Mouse (Mus musculus): ENCODE measurements at regions not wholly inside any gene's neighbourhood (a gene's known extent, or its start where the extent isn't known, plus 50 kb on each side); places are given as distances from the start of the nearest gene placed in this dataset.

DNA sequence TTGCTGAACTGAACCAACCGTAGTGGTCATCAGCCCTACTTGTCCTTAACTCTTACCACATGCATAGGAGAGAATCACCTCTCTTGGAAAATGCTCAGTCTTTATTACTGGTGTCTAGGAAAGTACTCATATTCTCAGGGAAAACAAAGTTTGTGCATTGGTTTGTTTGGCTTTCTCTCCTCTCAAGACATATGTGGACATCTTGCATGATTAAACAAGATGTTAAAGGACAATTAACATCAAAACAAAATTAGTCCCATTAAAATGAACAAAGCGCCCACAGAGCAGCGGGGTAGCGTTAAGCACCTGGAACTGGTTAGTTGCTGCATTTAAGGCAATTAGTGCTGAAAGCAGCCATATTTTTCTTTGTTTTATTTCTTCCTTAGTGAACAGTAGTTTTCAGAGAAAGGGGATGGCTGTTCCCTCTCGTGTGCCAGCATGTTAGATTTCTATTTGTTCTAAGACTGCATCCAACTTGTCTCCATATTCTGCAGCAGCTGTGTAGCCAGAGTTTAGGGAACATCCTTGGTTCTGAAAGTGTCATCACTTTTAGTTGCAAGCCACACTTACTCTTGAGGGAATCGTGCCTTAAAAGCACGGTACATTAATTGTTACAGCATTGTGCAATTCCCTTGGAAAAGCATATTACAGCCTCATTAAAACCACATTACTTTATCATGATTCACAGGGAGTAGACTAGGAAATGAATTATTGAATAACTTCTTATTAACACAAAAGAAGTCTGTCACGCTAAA is 137.7 kb downstream of the Ube2u start:
- ATAC-seq (replicated peaks; ENCODE audit: low read depth, poor library complexity, severe bottlenecking), result no peak

DNA sequence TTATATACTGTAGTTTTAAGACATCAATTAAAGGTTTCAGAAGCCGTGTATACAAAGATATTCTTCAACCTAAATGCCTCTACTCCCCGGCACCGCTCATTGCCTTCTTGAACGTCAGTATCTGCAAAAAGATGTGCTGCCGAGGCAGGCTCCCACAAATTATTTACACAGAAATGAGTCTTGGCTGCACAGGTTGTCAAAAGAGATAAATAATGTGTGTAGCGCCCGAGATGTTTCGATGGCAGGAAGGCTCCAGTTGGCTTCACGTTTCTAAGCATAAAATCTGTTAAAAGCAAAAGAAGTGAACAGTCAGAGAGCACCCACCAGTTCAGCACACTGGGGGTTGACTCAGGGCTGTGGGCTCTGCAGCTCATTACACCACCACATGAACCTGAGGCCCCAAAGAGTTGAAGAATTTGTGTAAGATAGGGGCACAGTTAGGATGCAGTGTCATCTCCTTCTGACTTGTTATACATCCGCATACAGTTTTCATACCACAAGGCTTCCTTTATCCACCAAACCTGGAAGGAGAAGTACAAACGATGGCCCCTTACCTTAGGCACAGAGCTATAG is 138.4 kb downstream of the Ube2u start:
- ATAC-seq (replicated peaks; ENCODE audit: low read depth, poor library complexity, severe bottlenecking), result no peak

DNA sequence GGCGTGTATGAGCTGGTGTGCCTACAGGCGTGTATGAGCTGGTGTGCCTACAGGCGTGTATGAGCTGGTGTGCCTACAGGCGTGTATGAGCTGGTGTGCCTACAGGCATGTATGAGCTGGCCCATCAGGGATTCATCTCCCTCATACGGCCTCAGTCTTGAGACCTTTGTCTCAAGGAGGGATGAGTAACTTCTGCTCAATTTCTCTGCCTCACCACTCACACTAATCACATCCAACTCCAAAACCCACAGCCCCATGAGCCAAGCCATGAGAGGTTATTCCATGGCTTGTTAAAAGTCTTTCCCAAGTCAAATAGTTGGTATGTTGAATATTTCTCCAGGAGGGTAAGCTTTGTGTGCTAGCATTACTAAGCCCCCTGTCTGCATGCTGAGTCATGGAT is 146.0 kb downstream of the Ube2u start:
- no peak for ATAC-seq (replicated peaks; ENCODE audit: low read depth, poor library complexity, severe bottlenecking)

- no peak for ATAC-seq (replicated peaks; ENCODE audit: low read depth, poor library complexity, severe bottlenecking)
Observed at GRCm38 (mm10) chr4:100626551-100626950, 147.9 kb downstream of the Ube2u start.

DNA sequence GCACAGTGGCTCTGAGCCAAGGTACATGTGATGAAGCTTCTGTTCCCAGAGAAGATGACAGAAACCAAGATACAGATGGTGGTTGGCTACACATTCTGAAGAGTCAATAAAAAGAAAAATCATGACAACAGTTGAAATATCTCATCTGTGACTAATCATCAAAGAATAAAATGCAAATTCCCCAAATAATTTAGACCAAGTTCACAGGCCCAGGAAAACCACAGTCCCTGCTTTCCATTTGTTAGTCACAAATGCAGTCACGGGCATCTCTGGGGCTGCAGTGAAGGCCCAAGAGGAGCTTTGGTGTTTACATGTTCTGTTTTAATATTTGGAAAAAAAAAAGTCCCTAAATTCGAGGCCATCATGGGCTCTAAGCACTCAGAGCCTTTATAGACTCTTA is 142.1 kb upstream of the Cachd1 start:
- ATAC-seq (replicated peaks; ENCODE audit: low read depth, poor library complexity, severe bottlenecking), result no peak

- ATAC-seq (replicated peaks; ENCODE audit: low read depth, poor library complexity, severe bottlenecking), result no peak
Observed at GRCm38 (mm10) chr4:100637597-100637996, 138.9 kb upstream of the Cachd1 start.

DNA sequence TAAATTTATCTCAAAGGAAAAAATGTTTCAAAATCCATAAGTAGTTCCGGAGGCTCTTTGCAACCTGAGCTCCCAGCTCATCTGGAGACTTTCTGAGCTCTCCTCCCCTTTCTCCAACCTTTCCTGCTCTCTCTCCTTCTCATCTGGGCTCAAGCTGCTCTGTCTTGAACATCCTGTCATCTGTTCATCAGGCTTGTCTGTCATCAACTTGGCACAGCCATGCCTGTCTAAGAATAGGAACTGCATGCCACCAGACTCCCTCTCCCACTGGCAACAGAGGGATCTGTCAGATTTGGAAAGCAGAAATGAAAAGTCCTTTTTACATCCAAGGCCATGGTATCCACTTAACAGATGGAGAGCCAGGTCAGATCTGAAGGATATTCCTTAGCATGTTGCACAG is 115.3 kb upstream of the Cachd1 start:
- no peak for ATAC-seq (replicated peaks; ENCODE audit: low read depth, poor library complexity, severe bottlenecking)

DNA sequence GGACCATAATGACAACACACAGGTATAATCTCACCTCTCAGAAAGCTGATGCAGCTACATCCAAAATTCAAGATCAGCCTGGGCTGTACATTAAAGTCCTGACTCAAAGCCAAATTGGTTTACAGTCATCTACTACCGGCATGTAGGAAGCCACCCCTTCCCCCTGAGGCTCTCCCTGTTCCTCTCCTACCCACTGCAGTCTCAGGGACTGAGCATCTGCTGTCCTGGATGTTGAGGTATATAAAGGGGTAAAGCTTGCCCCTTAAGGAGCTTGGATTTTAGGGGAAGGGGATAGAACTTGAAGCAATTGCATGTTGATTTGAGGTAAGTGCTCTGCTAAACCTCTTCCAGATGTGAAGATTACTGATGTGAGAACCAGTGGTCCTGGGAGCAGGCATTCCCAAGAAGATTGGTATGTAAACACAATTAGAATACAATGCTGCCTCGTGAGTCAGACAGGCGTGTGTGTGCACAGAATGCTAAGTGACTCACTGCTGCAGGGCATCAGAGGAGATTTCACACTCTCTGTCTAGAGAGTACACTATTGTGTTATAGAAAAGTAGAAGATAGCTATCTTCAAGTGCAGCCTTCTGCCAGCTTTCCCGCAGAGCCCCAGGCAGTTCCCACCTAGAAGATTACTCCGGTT is 111.7 kb upstream of the Cachd1 start:
- ATAC-seq (replicated peaks; ENCODE audit: low read depth, poor library complexity, severe bottlenecking), result no peak

GRCm38 (mm10) chr4:100670553-100670952 is 105.9 kb upstream of the Cachd1 start:
- ATAC-seq (replicated peaks; ENCODE audit: low read depth, poor library complexity, severe bottlenecking), result no peak

DNA sequence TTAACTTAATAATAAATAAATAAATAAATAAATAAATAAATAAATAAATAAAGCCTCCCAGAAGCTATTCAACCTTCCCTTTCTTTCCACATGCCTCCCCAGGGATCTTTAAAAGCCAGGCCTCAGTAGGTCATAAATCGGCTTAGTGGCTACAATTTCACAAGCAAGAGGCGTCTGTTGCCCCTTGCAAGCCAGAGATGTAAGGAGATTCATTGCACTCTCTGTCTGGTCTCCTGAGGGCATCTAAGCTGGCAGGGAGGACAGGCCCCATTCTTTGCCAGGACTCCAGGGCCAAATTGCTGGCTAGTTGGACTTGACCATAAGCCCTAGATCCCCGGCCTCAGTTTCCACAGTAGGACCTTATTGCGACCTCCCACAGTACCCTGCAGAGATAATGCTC is 101.6 kb upstream of the Cachd1 start:
- ATAC-seq (replicated peaks; ENCODE audit: low read depth, poor library complexity, severe bottlenecking), result no peak

GRCm38 (mm10) chr4:100683757-100684156 is 92.7 kb upstream of the Cachd1 start:
- ATAC-seq (replicated peaks; ENCODE audit: low read depth, poor library complexity, severe bottlenecking), result no peak

DNA sequence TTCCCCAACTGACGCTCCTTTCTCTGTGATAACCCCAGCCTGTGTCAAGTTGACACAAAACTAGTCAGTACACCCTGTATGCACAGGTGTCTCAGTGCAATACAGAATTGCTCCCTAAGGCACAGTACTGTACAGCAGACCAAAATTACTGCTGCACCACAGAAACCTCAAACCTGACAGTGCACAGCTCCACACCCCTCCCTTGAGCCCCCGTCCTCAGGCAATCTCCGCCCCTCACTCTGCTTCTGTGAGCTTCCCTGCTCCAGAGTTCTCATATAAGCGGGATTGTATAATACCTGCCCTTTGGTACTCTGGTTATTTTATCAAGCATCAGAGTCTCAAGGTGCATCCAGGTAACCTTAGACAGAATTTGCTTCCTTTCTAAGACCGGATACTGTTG is 76.5 kb upstream of the Cachd1 start:
- ATAC-seq (replicated peaks; ENCODE audit: low read depth, poor library complexity, severe bottlenecking), result no peak

DNA sequence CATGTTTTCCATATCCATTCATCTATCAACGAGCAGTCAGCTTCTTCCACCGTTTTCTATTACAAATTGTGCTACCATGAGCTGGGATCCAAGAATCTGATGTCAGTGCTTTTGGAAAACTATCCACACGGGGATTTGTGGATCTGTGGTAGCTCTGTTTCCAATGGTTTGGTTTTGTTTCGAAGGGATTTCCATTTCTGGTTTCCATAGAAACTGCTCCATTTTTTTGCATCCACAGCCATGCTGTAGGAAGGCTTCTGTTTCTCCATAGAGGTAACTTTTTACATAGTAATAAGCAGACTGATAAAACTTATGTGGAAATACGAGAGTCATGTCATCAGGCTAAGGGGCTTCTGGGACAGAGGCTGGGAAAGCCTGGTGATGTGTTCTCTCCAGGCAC is 76.1 kb upstream of the Cachd1 start:
- ATAC-seq (replicated peaks; ENCODE audit: low read depth, poor library complexity, severe bottlenecking), result no peak

- ATAC-seq (replicated peaks; ENCODE audit: low read depth, poor library complexity, severe bottlenecking), result no peak
Observed at GRCm38 (mm10) chr4:100705960-100706359, 70.5 kb upstream of the Cachd1 start.

DNA sequence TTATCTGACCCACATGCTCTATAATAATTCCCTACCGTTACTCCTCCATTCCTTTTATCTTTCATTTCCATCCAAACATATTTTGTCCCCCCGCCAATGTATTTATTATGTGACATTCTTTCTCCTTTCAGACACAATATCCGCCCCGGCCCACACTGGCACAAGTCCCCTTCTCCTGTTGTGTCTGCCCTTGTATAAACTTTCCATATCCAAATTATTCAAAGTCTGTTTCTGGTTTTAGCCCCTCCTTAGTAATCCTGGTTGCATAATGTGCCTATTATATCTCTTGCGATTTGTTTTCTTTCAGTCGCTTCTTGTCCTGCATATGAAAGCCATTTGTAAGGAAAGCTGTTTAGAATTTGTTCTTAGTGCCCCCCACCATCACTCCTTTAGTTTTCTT is 69.3 kb upstream of the Cachd1 start:
- ATAC-seq (replicated peaks; ENCODE audit: low read depth, poor library complexity, severe bottlenecking), result no peak

GRCm38 (mm10) chr4:100708247-100708646 is 68.2 kb upstream of the Cachd1 start:
- no peak for ATAC-seq (replicated peaks; ENCODE audit: low read depth, poor library complexity, severe bottlenecking)

GRCm38 (mm10) chr4:100714240-100714639 is 62.2 kb upstream of the Cachd1 start:
- no peak for ATAC-seq (replicated peaks; ENCODE audit: low read depth, poor library complexity, severe bottlenecking)

GRCm38 (mm10) chr4:100717601-100718000 is 58.9 kb upstream of the Cachd1 start:
- no peak for ATAC-seq (replicated peaks; ENCODE audit: low read depth, poor library complexity, severe bottlenecking)

DNA sequence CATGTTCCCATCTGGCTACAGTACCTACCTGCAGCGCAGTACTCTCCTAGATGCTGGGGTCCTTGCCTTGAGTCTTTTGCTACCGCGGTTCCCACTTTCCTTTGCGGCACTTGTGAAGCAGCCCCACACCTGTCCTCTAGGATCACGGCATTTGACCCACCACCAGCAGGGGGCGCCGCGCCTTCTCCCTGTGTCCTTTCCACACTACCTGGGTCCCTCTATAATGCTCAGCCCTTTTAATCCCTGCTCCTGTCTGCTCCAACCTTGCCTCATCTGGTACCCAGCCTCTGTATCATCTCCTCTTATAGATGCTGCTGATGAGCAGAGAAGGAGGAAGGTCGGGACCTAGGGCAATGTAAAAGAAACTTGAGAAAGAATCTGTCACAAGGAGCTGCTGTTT is 53.9 kb upstream of the Cachd1 start:
- 0 out of 2 replicates have a peak, but pooled peaks have one; percentile 54 for ATAC-seq (replicated peaks; ENCODE audit: low read depth, poor library complexity, severe bottlenecking)

- ATAC-seq (replicated peaks; ENCODE audit: low read depth, poor library complexity, severe bottlenecking), result no peak
Observed at GRCm38 (mm10) chr4:100723053-100723452, 53.4 kb upstream of the Cachd1 start.

- ATAC-seq (replicated peaks; ENCODE audit: low read depth, poor library complexity, severe bottlenecking), result no peak
Observed at GRCm38 (mm10) chr4:100725811-100726210, 50.7 kb upstream of the Cachd1 start.

DNA sequence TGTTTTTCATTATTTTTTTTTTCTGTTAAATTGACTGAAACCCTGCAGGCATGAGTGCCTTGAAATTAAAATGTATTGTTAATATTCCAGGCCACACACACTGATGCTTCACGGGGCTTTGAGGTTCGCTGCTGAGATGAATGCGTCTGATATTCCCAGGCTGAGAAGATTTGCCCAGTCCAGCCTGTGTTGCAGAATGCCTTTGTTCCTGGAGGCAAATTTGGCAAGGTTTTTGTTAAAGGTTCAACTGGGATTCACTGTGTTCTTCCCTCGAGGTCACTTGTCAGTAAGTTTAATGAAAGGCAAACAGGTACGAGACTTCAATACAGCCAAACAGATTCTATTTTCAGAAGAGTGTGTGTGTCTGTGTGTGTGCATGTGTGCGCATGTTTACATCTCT is 50.0 kb upstream of the Cachd1 start:
- ATAC-seq (replicated peaks; ENCODE audit: low read depth, poor library complexity, severe bottlenecking), result no peak

Data from common myeloid progenitor, adult 5-6 weeks (primary cell).